Comparison of ENCODE assay signal across 9 mouse cellular contexts in genomic region chr19:40225102-40225760, GRCm38 (mm10). TPM values are rescaled to one million over a fixed set of nuclear protein-coding genes. Genes with fewer than 3 reads are reported as not detected.
DNase-seq lines count a peak whose midpoint lies in the region; ATAC-seq and TF ChIP-seq lines count a peak whose summit lies in the region.
"Had no signal": no experiment of that assay in that cellular context is flagged by ENCODE, and none has a peak within 500 bp of the region (broad histone marks: within the 10 kb centered on the region; RNA-seq: fewer than 3 reads in every experiment).

No protein-coding gene starts in this region.

- WGBS in embryonic facial prominence, embryonic 14.5 days = 60% methylated on average over 5 of the region's 5 CpGs
- WGBS in lung, embryonic 16.5 days = 61% methylated on average over 5 of the region's 5 CpGs

- H3K36me3 ChIP-seq in MEL (ENCODE audit: control insufficient read depth in 1 of 2, insufficient read depth in 2 of 2, low read length in 2 of 2) = no peaks in the 10 kb centered on the region
- H3K36me3 ChIP-seq in embryonic facial prominence, embryonic 14.5 days (ENCODE audit: control insufficient read depth, insufficient read depth, low read length) = no peaks in the 10 kb centered on the region
- H3K36me3 ChIP-seq in lung, embryonic 16.5 days (ENCODE audit: control insufficient read depth, insufficient read depth, low read length) = no peaks in the 10 kb centered on the region
- H3K36me3 ChIP-seq: limb, embryonic 13.5 days had no signal

- TF ChIP-seq POLR2A in MEL (IDR thresholded peaks at IDR 0.05; ENCODE audit: control insufficient read depth in 1 of 2, insufficient read depth in 1 of 2, low read depth in 1 of 2, low read length in 2 of 2, poor library complexity in 1 of 2) = no peak

- no peak overlapping the region for H3K27ac ChIP-seq in MEL (ENCODE audit: control insufficient read depth, low read depth, low read length)
- H3K27ac ChIP-seq in embryonic facial prominence, embryonic 14.5 days (replicated peaks; ENCODE audit: low read depth, low read length) = no peak overlapping the region
- no peak overlapping the region for H3K27ac ChIP-seq in lung, embryonic 16.5 days (ENCODE audit: low read length)
- H3K27ac ChIP-seq: limb, embryonic 13.5 days had no signal

- no peak overlapping the region for H3K4me2 ChIP-seq in embryonic facial prominence, embryonic 14.5 days (ENCODE audit: low read depth, low read length)
- H3K4me2 ChIP-seq in lung, embryonic 16.5 days (ENCODE audit: low read depth, low read length) = no peak overlapping the region
- H3K4me2 ChIP-seq: limb, embryonic 13.5 days had no signal

- TF ChIP-seq RAD21 in MEL (IDR thresholded peaks at IDR 0.05; ENCODE audit: low read depth, low read length) = peak; percentile 89

- H3K9ac ChIP-seq in MEL (ENCODE audit: control insufficient read depth, low read depth, low read length, poor library complexity, severe bottlenecking) = no peak overlapping the region
- H3K9ac ChIP-seq in embryonic facial prominence, embryonic 14.5 days (ENCODE audit: low read depth, low read length) = no peak overlapping the region
- no peak overlapping the region for H3K9ac ChIP-seq in lung, embryonic 16.5 days (ENCODE audit: low read length)
- H3K9ac ChIP-seq: limb, embryonic 13.5 days had no signal

- peak; percentile 76 to 89 (median 83) for TF ChIP-seq CTCF in MEL (IDR thresholded peaks at IDR 0.05 in 2 of 3, conservative IDR thresholded peaks at IDR 0.05 in 1 of 3; ENCODE audit: control insufficient read depth in 1 of 3, insufficient read depth in 1 of 3, low read depth in 2 of 3, low read length in 3 of 3, poor library complexity in 1 of 3, severe bottlenecking in 1 of 3)

- DNase-seq in MEL (ENCODE audit: low read depth, low spot score) = peak; percentile 54
- peak; percentile 36 to 43 for DNase-seq in adrenal gland, postnatal 4 days (ENCODE audit: low spot score in 2 of 2)
- peak; percentile 81 for DNase-seq in embryonic facial prominence, embryonic 14.5 days (ENCODE audit: low spot score)
- DNase-seq in heart, postnatal 36 days = peak; percentile 77 to 83
- peak; percentile 61 to 83 for DNase-seq in layer of hippocampus, adult 18-20 months (ENCODE audit: low spot score in 2 of 2)
- DNase-seq in ovary, postnatal 36 days (ENCODE audit: low spot score) = peak; percentile 68

- H3K4me1 ChIP-seq in MEL (ENCODE audit: control insufficient read depth in 1 of 2, insufficient read depth in 2 of 2, low read length in 2 of 2) = no peaks in the 10 kb centered on the region
- no peaks in the 10 kb centered on the region for H3K4me1 ChIP-seq in embryonic facial prominence, embryonic 14.5 days (ENCODE audit: control insufficient read depth, insufficient read depth, low read length)
- H3K4me1 ChIP-seq in lung, embryonic 16.5 days (replicated peaks; ENCODE audit: control insufficient read depth, insufficient read depth, low read length) = no peaks in the 10 kb centered on the region
- H3K4me1 ChIP-seq: limb, embryonic 13.5 days had no signal

- H3K79me2 ChIP-seq in MEL (ENCODE audit: control insufficient read depth, insufficient read depth, low read length, poor library complexity) = no peaks in the 10 kb centered on the region

- no peak overlapping the region for H3K4me3 ChIP-seq in MEL (ENCODE audit: control insufficient read depth in 1 of 2, insufficient read depth in 1 of 2, low read depth in 2 of 2, low read length in 2 of 2)
- H3K4me3 ChIP-seq in embryonic facial prominence, embryonic 14.5 days (ENCODE audit: low read depth, low read length) = no peak overlapping the region
- no peak overlapping the region for H3K4me3 ChIP-seq in lung, embryonic 16.5 days (ENCODE audit: low read length)
- H3K4me3 ChIP-seq: limb, embryonic 13.5 days had no signal

- H3K27me3 ChIP-seq in MEL (ENCODE audit: control insufficient read depth in 1 of 2, insufficient read depth in 2 of 2, low read length in 2 of 2) = no peaks in the 10 kb centered on the region
- H3K27me3 ChIP-seq in embryonic facial prominence, embryonic 14.5 days (replicated peaks; ENCODE audit: control insufficient read depth, insufficient read depth, low read length) = no peaks in the 10 kb centered on the region
- no peaks in the 10 kb centered on the region for H3K27me3 ChIP-seq in lung, embryonic 16.5 days (ENCODE audit: control insufficient read depth, insufficient read depth, low read depth, low read length)
- H3K27me3 ChIP-seq: limb, embryonic 13.5 days had no signal

- TF ChIP-seq EP300 in MEL (IDR thresholded peaks at IDR 0.05; ENCODE audit: low read depth in 1 of 2, low read length in 2 of 2) = no peak

- intact Hi-C loops in heart, postnatal 36 days (cut with DNase I) = loop anchor here (2.0 kb wide), 1 partner anchor 1244 kb away; no protein-coding TSS in a partner anchor

- H3K9me3 ChIP-seq in MEL (replicated peaks; ENCODE audit: insufficient read depth, low read length) = no peaks in the 10 kb centered on the region
- H3K9me3 ChIP-seq in embryonic facial prominence, embryonic 14.5 days (ENCODE audit: control insufficient read depth, low read length) = no peaks in the 10 kb centered on the region
- H3K9me3 ChIP-seq in lung, embryonic 16.5 days (ENCODE audit: control insufficient read depth, low read length) = no peaks in the 10 kb centered on the region
- H3K9me3 ChIP-seq: limb, embryonic 13.5 days had no signal

- no peak for ATAC-seq in embryonic facial prominence, embryonic 14.5 days (ENCODE audit: low read depth)
- ATAC-seq in lung, embryonic 16.5 days (ENCODE audit: low read depth) = peak; percentile 57; the same call in 1 of the 2 replicates
- ATAC-seq in inflammation-experienced regulatory T-cells, adult 6 months = no peak

TF ChIP-seq in MEL, 35 proteins besides CTCF, POLR2A, EP300 and RAD21:
- TF ChIP-seq GABPA (IDR thresholded peaks at IDR 0.05; ENCODE audit: low read depth, low read length) = no peak
- TF ChIP-seq SMC3 (IDR thresholded peaks at IDR 0.05; ENCODE audit: low read depth, low read length) = peak; percentile 81
- TF ChIP-seq ZC3H11A (IDR thresholded peaks at IDR 0.05; ENCODE audit: low read depth, low read length) = peak; percentile 76
- TF ChIP-seq ZKSCAN1 (IDR thresholded peaks at IDR 0.05; ENCODE audit: low read depth, low read length) = no peak

RNA-seq across cellular contexts. Expression of gene Cyp2c70, which starts 38.1 kb away (rescaled TPM):
- not detected in 2 replicates for total RNA-seq in MEL (2012; rRNA removed)
- polyA plus RNA-seq in MEL (2012; ENCODE audit: insufficient read depth in 1 of 2, insufficient read length in 2 of 2, low read depth in 1 of 2, low replicate concordance in 2 of 2, missing spikeins in 1 of 2) = not detected
- total RNA-seq in adrenal gland, postnatal 4 days (2021) = 10 to 100 TPM in 1 of 2 experiments, 1 to 10 TPM in 1; 1.3 to 11.1 TPM
- polyA plus RNA-seq in embryonic facial prominence, embryonic 14.5 days (2014; fragmentation: Nextera tagmentation; extraction: Ambion mirVana) = not detected in 2 replicates
- under 1 TPM in 1 of 2 experiments, not detected in 1; 0.14 TPM for total RNA-seq in heart, postnatal 36 days (2021)
- 1 to 10 TPM; 1.6 to 2.2 TPM for total RNA-seq in layer of hippocampus, adult 18-20 months (2021)
- 0.41 TPM in 1 of 2 replicates, not detected in the other for polyA plus RNA-seq in lung, embryonic 16.5 days (2015; fragmentation: Nextera tagmentation; extraction: Ambion mirVana)
- polyA plus RNA-seq in inflammation-experienced regulatory T-cells, adult 6 months (2017; shearing (Covaris generic)) = not detected
- polyA plus RNA-seq: limb, embryonic 13.5 days had no signal

RNA-seq across cellular contexts. Expression of gene Pdlim1, which starts 46.4 kb away (rescaled TPM):
- not detected in 2 replicates for total RNA-seq in MEL (2012; rRNA removed)
- not detected for polyA plus RNA-seq in MEL (2012; ENCODE audit: insufficient read depth in 1 of 2, insufficient read length in 2 of 2, low read depth in 1 of 2, low replicate concordance in 2 of 2, missing spikeins in 1 of 2)
- total RNA-seq in adrenal gland, postnatal 4 days (2021) = 10 to 100 TPM; 39.4 to 44.8 TPM
- 143 and 150 TPM in 2 replicates for polyA plus RNA-seq in embryonic facial prominence, embryonic 14.5 days (2014; fragmentation: Nextera tagmentation; extraction: Ambion mirVana)
- 100 to 1,000 TPM; 148 to 150 TPM for total RNA-seq in heart, postnatal 36 days (2021)
- total RNA-seq in layer of hippocampus, adult 18-20 months (2021) = 10 to 100 TPM; 15.8 to 21.7 TPM
- 179 and 200 TPM in 2 replicates for polyA plus RNA-seq in lung, embryonic 16.5 days (2015; fragmentation: Nextera tagmentation; extraction: Ambion mirVana)
- polyA plus RNA-seq in inflammation-experienced regulatory T-cells, adult 6 months (2017; shearing (Covaris generic)) = 100 to 1,000 TPM; 103 to 158 (median 146) TPM

Comparison
In these comparisons a context has a peak if more than half of its experiments do, and no peak if none do; other contexts are left out.
1. RNA of gene Pdlim1, which starts 46.4 kb away (total RNA-seq): 148 to 150 TPM in heart, postnatal 36 days, 39.4 to 44.8 TPM in adrenal gland, postnatal 4 days and 15.8 to 21.7 TPM in layer of hippocampus, adult 18-20 months; not detected in MEL; every median in the first group is over 10 times any median in the second.
2. Peak in every context shown above with its lines, with median percentiles within 50 percentile points of each other: DNase-seq.